Mouse (Mus musculus): ENCODE data around the gene Samd5. TPM values are rescaled to one million over a fixed set of nuclear protein-coding genes. Genes with fewer than 3 reads are reported as not detected.

Samd5 gene
- polyA plus RNA-seq, 1 experiment from 2014 or later: 2.3 TPM

DNA sequence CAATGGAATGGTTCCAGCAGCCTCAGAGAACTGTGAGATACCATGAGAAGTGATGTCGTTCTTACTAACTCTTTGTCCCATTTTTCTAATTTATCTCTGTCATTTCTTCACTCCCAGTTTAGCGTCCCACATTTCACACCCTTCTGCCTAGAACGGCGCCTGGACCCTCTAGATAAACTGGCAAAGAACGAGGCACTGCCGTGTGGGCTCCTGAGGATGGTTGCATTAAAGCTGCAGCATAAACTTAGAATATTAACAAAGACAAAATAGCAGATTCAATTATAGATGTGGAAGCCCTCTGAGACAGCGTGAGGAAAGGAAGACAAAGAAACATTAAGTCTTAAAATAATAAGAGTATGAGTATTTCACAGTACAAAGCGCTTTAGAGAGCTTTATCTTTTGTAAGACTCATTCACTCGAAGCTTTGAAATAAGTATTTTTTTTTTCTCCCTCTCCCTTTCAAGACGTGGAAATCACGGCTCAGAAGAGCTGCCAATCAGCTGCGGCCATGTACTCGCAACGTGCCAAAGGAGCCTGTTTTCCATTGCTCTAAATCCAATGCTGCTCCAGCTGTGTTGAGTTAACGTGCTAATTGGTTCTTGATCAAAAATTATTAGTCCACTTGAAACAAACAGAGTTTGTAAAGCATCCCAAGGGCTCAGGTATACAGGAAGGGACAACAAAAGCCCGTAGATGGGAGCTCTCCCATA, 19.1 kb upstream of the Samd5 start:
- Histone ChIP-seq H3K27me3 (ENCODE audit: control insufficient read depth, insufficient read depth, low read length) (no peaks in the 10 kb centered on the region), H3K27ac (ENCODE audit: low read length) (no peak overlapping the region), H3K4me1 (ENCODE audit: control insufficient read depth, insufficient read depth, low read length) (no peaks in the 10 kb centered on the region), H3K9me3 (replicated peaks; ENCODE audit: control insufficient read depth, low read length) (no peaks in the 10 kb centered on the region), H3K4me3 (ENCODE audit: low read length) (no peak overlapping the region), H3K4me2 (ENCODE audit: low read depth, low read length) (no peak overlapping the region), H3K9ac (ENCODE audit: low read length) (no peak overlapping the region), H3K36me3 (ENCODE audit: control insufficient read depth, insufficient read depth) (no peaks in the 10 kb centered on the region)
- 59% methylated on average over 16 of the region's 16 CpGs for WGBS
- ATAC-seq (replicated peaks; ENCODE audit: extremely low read depth, insufficient read depth, low FRiP score): no peak

- ATAC-seq (replicated peaks; ENCODE audit: extremely low read depth, insufficient read depth, low FRiP score): no peak
- peaks cover 5% of the 10 kb centered on the region for H3K4me1 ChIP-seq (ENCODE audit: control insufficient read depth, insufficient read depth, low read length)
- WGBS: 51% methylated on average over 6 of the region's 6 CpGs
- no peak overlapping the region for H3K9ac ChIP-seq (ENCODE audit: low read length)
- H3K9me3 ChIP-seq (replicated peaks; ENCODE audit: control insufficient read depth, low read length): no peaks in the 10 kb centered on the region
- no peak overlapping the region for H3K4me2 ChIP-seq (ENCODE audit: low read depth, low read length)
- H3K36me3 ChIP-seq (ENCODE audit: control insufficient read depth, insufficient read depth): no peaks in the 10 kb centered on the region
- H3K27ac ChIP-seq (ENCODE audit: low read length): no peak overlapping the region
- peaks cover 3% of the 10 kb centered on the region; the same call in 1 of the 2 replicates for H3K27me3 ChIP-seq (ENCODE audit: control insufficient read depth, insufficient read depth, low read length)
- H3K4me3 ChIP-seq (ENCODE audit: low read length): no peak overlapping the region
These were observed 5.9 kb upstream of the Samd5 start for GRCm38 (mm10) chr10:9680928-9681327.

DNA sequence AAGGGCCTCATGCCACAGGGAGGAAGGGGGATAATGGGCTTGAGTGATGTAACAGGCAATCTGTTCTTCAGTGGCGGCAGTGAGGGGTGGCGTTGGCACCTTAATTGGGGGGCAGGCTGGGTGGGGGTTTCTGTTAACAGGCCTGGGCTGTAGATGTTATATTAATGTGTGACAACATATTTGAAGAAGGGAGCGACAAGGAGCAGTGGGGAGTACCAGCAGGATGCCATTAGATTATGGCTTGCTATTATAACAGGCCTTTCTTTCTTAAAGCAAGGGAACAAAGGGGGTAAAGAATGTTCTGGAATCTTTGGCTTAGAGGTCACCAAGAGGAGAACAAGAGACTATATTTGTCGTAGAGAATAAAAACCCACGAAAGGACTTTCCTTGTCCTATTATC, 4.9 kb upstream of the Samd5 start:
- 79% methylated on average over 5 of the region's 5 CpGs for WGBS
- ATAC-seq (replicated peaks; ENCODE audit: extremely low read depth, insufficient read depth, low FRiP score): no peak
- Histone ChIP-seq H3K9ac (ENCODE audit: low read length) (no peak overlapping the region), H3K9me3 (replicated peaks; ENCODE audit: control insufficient read depth, low read length) (no peaks in the 10 kb centered on the region), H3K4me2 (ENCODE audit: low read depth, low read length) (no peak overlapping the region), H3K27me3 (ENCODE audit: control insufficient read depth, insufficient read depth, low read length) (peaks cover 6% of the 10 kb centered on the region; the same call in 1 of the 2 replicates), H3K4me1 (ENCODE audit: control insufficient read depth, insufficient read depth, low read length) (peaks cover 7% of the 10 kb centered on the region), H3K36me3 (ENCODE audit: control insufficient read depth, insufficient read depth) (no peaks in the 10 kb centered on the region), H3K4me3 (ENCODE audit: low read length) (no peak overlapping the region), H3K27ac (ENCODE audit: low read length) (no peak overlapping the region)

DNA sequence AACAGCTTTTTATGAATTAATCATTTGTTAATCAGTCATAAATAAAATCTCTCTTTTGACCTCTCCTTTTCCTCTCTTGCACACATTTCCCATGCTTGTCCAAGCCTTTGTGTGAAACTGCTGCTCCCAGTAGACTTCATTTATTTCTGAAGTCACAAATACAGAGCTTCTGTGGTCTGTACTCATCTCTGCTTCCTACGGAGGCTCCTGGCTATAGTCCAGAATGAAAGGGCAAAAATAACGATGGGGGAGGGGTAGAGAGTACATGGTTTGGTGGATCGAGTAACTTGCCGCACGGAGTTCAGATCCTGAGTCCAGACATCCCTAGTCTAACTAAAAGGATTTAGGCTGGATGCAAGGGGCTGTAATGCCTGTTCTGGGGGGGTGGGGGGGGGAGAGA, 3.1 kb upstream of the Samd5 start:
- H3K36me3 ChIP-seq (ENCODE audit: control insufficient read depth, insufficient read depth): no peaks in the 10 kb centered on the region
- H3K27ac ChIP-seq (ENCODE audit: low read length): no peak overlapping the region
- H3K4me3 ChIP-seq (ENCODE audit: low read length): no peak overlapping the region
- WGBS: 10% methylated on average over 5 of the region's 5 CpGs
- no peak overlapping the region for H3K9ac ChIP-seq (ENCODE audit: low read length)
- no peaks in the 10 kb centered on the region for H3K9me3 ChIP-seq (replicated peaks; ENCODE audit: control insufficient read depth, low read length)
- H3K27me3 ChIP-seq (ENCODE audit: control insufficient read depth, insufficient read depth, low read length): peaks cover 6% of the 10 kb centered on the region; the same call in 1 of the 2 replicates
- ATAC-seq (replicated peaks; ENCODE audit: extremely low read depth, insufficient read depth, low FRiP score): no peak
- H3K4me1 ChIP-seq (ENCODE audit: control insufficient read depth, insufficient read depth, low read length): peaks cover 14% of the 10 kb centered on the region
- H3K4me2 ChIP-seq (ENCODE audit: low read depth, low read length): no peak overlapping the region

DNA sequence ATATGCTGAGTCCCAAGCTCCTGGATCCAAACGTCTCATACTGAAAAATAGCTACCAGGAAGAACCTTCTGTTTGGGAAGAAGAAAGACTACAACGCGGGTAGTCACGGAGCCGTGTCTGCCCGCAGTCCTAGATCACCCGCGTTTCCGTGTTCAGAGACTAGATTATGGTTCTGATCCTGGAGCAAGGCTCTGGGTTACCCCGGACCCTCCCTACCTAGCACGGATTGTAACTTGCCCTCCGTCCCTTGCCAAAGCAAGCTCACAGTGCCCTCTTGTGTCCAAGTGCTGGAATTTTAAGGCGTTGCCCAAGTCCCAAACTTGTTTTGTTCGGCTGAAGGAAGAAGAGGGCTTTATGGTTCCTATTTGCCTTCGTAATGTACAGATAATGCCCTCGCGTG, 1.9 kb upstream of the Samd5 start:
- peak overlapping the region; percentile 61 for H3K9ac ChIP-seq (ENCODE audit: low read length)
- H3K36me3 ChIP-seq (ENCODE audit: control insufficient read depth, insufficient read depth): no peaks in the 10 kb centered on the region
- peaks cover 6% of the 10 kb centered on the region; the same call in 1 of the 2 replicates for H3K27me3 ChIP-seq (ENCODE audit: control insufficient read depth, insufficient read depth, low read length)
- no peaks in the 10 kb centered on the region for H3K9me3 ChIP-seq (replicated peaks; ENCODE audit: control insufficient read depth, low read length)
- peak overlapping the region; percentile 77 for H3K4me2 ChIP-seq (ENCODE audit: low read depth, low read length)
- H3K27ac ChIP-seq (ENCODE audit: low read length): no peak overlapping the region
- 0 out of 2 replicates have a peak, but pooled peaks have one; percentile 44 for ATAC-seq (replicated peaks; ENCODE audit: extremely low read depth, insufficient read depth, low FRiP score)
- WGBS: 2% methylated on average over 17 of the region's 17 CpGs
- H3K4me1 ChIP-seq (ENCODE audit: control insufficient read depth, insufficient read depth, low read length): peaks cover 14% of the 10 kb centered on the region
- peak overlapping the region; percentile 46 for H3K4me3 ChIP-seq (ENCODE audit: low read length)

DNA sequence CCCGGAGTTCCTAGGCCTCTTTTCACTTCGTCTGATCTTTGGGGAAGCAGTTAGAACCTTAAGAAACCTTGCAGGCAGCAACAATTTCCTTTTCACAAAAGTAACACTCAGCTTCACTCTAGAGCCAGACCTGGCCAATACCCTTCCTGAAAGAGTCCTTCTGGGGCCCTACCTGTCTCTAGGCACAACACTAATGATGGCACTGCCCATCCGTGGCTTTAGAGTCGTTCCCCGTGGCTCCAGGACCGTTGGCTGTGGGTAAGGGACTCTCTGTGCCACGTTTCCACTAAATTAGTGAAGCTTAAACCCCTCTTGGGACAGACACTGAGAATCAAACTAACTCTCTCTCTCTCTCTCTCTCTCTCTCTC, 1.4 kb upstream of the Samd5 start:
- Histone ChIP-seq H3K9ac (ENCODE audit: low read length) (no peak overlapping the region), H3K9me3 (replicated peaks; ENCODE audit: control insufficient read depth, low read length) (no peaks in the 10 kb centered on the region), H3K27ac (ENCODE audit: low read length) (no peak overlapping the region), H3K4me2 (ENCODE audit: low read depth, low read length) (peak overlapping the region; percentile 77; the same call in 1 of the 2 replicates), H3K27me3 (ENCODE audit: control insufficient read depth, insufficient read depth, low read length) (peaks cover 6% of the 10 kb centered on the region; the same call in 1 of the 2 replicates), H3K4me1 (ENCODE audit: control insufficient read depth, insufficient read depth, low read length) (peaks cover 14% of the 10 kb centered on the region), H3K4me3 (ENCODE audit: low read length) (no peak overlapping the region), H3K36me3 (ENCODE audit: control insufficient read depth, insufficient read depth) (no peaks in the 10 kb centered on the region)
- ATAC-seq (replicated peaks; ENCODE audit: extremely low read depth, insufficient read depth, low FRiP score): no peak
- 15% methylated on average over 7 of the region's 7 CpGs for WGBS

- Histone ChIP-seq H3K4me2 (ENCODE audit: low read depth, low read length) (peak overlapping the region; percentile 94), H3K9me3 (replicated peaks; ENCODE audit: control insufficient read depth, low read length) (no peaks in the 10 kb centered on the region), H3K4me3 (ENCODE audit: low read length) (peak overlapping the region; percentile 84), H3K27ac (ENCODE audit: low read length) (no peak overlapping the region), H3K36me3 (ENCODE audit: control insufficient read depth, insufficient read depth) (no peaks in the 10 kb centered on the region), H3K27me3 (ENCODE audit: control insufficient read depth, insufficient read depth, low read length) (peaks cover 6% of the 10 kb centered on the region; the same call in 1 of the 2 replicates), H3K9ac (ENCODE audit: low read length) (peak overlapping the region; percentile 79), H3K4me1 (ENCODE audit: control insufficient read depth, insufficient read depth, low read length) (peaks cover 14% of the 10 kb centered on the region)
- ATAC-seq (replicated peaks; ENCODE audit: extremely low read depth, insufficient read depth, low FRiP score): peak; percentile 20; the same call in 1 of the 2 replicates
- WGBS: 8% methylated on average over 36 of the region's 36 CpGs
These were observed 776 bp upstream of the Samd5 start for GRCm38 (mm10) chr10:9675550-9676417.

GRCm38 (mm10) chr10:9673276-9673675, 1.7 kb downstream of the Samd5 start:
- Histone ChIP-seq H3K27ac (ENCODE audit: low read length) (no peak overlapping the region), H3K4me1 (ENCODE audit: control insufficient read depth, insufficient read depth, low read length) (peaks cover 14% of the 10 kb centered on the region), H3K9me3 (replicated peaks; ENCODE audit: control insufficient read depth, low read length) (no peaks in the 10 kb centered on the region), H3K9ac (ENCODE audit: low read length) (no peak overlapping the region), H3K4me3 (ENCODE audit: low read length) (peak overlapping the region; percentile 84), H3K36me3 (ENCODE audit: control insufficient read depth, insufficient read depth) (no peaks in the 10 kb centered on the region), H3K4me2 (ENCODE audit: low read depth, low read length) (peak overlapping the region; percentile 94; the same call in 1 of the 2 replicates), H3K27me3 (ENCODE audit: control insufficient read depth, insufficient read depth, low read length) (peaks cover 6% of the 10 kb centered on the region; the same call in 1 of the 2 replicates)
- ATAC-seq (replicated peaks; ENCODE audit: extremely low read depth, insufficient read depth, low FRiP score): no peak

GRCm38 (mm10) chr10:9672751-9673150, 2.3 kb downstream of the Samd5 start:
- no peak for ATAC-seq (replicated peaks; ENCODE audit: extremely low read depth, insufficient read depth, low FRiP score)
- no peak overlapping the region for H3K4me2 ChIP-seq (ENCODE audit: low read depth, low read length)
- H3K4me1 ChIP-seq (ENCODE audit: control insufficient read depth, insufficient read depth, low read length): peaks cover 11% of the 10 kb centered on the region; the same call in 1 of the 2 replicates

More at GRCm38 (mm10) chr10:9672751-9673150, 2.3 kb downstream of the Samd5 start:
- Histone ChIP-seq H3K27ac (ENCODE audit: low read length) (no peak overlapping the region), H3K36me3 (ENCODE audit: control insufficient read depth, insufficient read depth) (no peaks in the 10 kb centered on the region), H3K4me3 (ENCODE audit: low read length) (no peak overlapping the region), H3K9ac (ENCODE audit: low read length) (no peak overlapping the region), H3K27me3 (ENCODE audit: control insufficient read depth, insufficient read depth, low read length) (peaks cover 6% of the 10 kb centered on the region; the same call in 1 of the 2 replicates), H3K9me3 (replicated peaks; ENCODE audit: control insufficient read depth, low read length) (no peaks in the 10 kb centered on the region)
- 83% methylated on average over 5 of the region's 5 CpGs for WGBS

Measured in heart, embryonic 16.5 days (tissue).